Mouse (Mus musculus) left cerebral cortex, adult 2 months (tissue): ENCODE measurements around the gene Fam71e1. TPM values are rescaled to one million over a fixed set of nuclear protein-coding genes. Genes with fewer than 3 reads are reported as not detected.

Experiments used
- DNase-seq, 2 experiments: peaks; one replicate each; pipeline ENCODE4 v3.0.0; 2021 to 2022; ENCODE audit warnings: low spot score in 2 of 2, mixed read lengths in 1 of 2; ENCODE audit errors: extremely low spot score in 1 of 2
- H3K27ac ChIP-seq: fragments of 200-600 bp; 2 replicates; pipeline ENCODE4 v1.8.1; 2022
- H3K4me3 ChIP-seq: fragments of 200-600 bp; 2 replicates; pipeline ENCODE4 v1.8.1; 2022
- CTCF ChIP-seq: fragments of 200-600 bp; IDR thresholded peaks from 2 replicates; pipeline ENCODE4 v1.8.1; 2022; ENCODE audit warnings: antibody characterized with exemption, mild to moderate bottlenecking, moderate library complexity
- intact Hi-C: fragments of 180-260 bp; cut with DNase I; formaldehyde crosslinking; loops from one replicate; pipeline ENCODE4 v1.15.1; 2025
- total RNA-seq, 2 experiments: library from RNA; stranded (reverse); gene quantifications; 2 replicates each; pipeline ENCODE4 v1.2.3; 2021

Gene Fam71e1
- total RNA-seq, 2 experiments from 2014 or later = 15.5 to 21.0 TPM

DNA sequence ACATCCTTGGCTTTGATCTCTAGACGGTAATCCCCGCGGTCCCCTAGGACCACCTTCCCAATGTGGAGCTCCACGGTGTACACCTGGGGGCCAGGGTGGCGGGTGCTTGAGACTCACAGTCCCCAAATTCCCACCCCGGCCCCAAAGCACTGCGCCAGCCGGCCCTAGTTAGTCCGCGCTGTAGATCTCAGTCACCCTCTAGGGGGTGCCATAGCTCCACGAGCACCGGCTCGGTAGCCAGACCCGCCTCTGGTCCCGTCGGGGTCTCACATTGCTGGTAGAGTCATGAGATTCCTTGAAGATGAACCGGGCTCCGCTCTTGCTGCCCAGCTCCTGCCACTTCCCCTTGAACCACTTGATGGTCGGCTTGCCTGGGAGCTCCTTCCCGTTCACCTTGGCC lies 25.3 kb downstream of the Fam71e1 start:
- intact Hi-C loops = loop anchor here (2.0 to 5.0 kb wide), 2 partner anchors 39 to 126 kb away; no protein-coding TSS in a partner anchor
- peak in 1 of 2 experiments; percentile 61 for DNase-seq
- no peak overlapping the region for H3K27ac ChIP-seq
- TF ChIP-seq CTCF = peak; percentile 71
- H3K4me3 ChIP-seq = no peak overlapping the region

DNA sequence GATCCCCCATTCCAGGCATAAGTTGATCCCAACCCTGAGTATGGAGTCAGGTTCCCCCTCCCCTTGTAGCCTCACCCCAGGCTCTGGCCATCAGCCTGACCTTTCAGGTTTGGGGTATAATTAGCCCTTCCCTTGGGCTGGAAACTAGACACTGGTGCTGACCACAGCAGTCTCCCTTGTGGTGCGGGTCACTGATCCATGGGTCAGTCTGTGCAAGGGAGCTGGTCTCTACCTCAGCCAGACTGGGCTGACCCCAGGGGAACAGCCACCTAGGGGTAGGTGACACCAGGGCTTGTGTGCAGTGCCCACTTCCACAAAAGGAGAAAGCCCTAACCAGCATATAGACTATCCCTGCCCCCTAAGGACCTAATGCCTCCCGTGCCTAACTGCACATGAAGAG lies 26.7 kb downstream of the Fam71e1 start:
- DNase-seq = no peak
- TF ChIP-seq CTCF = no peak
- intact Hi-C loops = loop anchor here (5.0 kb wide), 1 partner anchor 124 kb away; no protein-coding TSS in a partner anchor
- no peak overlapping the region for H3K27ac ChIP-seq
- H3K4me3 ChIP-seq = no peak overlapping the region

DNA sequence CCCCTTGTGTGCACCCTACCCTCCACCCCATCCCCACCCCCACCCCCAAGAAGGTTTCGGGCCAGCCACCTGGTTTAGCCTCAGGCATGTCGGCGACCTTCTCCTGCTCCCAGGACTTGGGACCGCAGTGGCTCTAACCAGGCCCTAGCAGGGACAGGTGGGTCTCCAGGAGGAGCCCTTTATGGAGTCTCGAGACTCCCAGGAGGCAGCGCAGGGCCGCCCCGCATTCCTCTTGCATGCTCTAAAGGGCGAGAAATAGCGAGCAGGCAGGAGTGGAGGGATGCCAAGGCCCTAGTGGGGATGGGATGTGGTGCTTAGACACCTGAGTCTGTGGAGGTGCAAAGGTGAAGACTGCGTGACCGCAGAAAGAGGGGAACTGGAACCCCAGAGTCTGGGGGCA lies 28.1 kb downstream of the Fam71e1 start, which contains the start of gene Mybpc2:
TSS of gene Mybpc2 (minus strand) at position 155 of the 400 bp plus-strand sequence.
- Histone ChIP-seq H3K27ac (no peak within 1 kb of the TSS; the same call in 1 of the 2 replicates), H3K4me3 (no peak within 1 kb of the TSS)
- intact Hi-C loops = loop anchor here (5.0 kb wide), 1 partner anchor 123 kb away; no protein-coding TSS in a partner anchor
- TF ChIP-seq CTCF = no peak
- DNase-seq = no peak

DNA sequence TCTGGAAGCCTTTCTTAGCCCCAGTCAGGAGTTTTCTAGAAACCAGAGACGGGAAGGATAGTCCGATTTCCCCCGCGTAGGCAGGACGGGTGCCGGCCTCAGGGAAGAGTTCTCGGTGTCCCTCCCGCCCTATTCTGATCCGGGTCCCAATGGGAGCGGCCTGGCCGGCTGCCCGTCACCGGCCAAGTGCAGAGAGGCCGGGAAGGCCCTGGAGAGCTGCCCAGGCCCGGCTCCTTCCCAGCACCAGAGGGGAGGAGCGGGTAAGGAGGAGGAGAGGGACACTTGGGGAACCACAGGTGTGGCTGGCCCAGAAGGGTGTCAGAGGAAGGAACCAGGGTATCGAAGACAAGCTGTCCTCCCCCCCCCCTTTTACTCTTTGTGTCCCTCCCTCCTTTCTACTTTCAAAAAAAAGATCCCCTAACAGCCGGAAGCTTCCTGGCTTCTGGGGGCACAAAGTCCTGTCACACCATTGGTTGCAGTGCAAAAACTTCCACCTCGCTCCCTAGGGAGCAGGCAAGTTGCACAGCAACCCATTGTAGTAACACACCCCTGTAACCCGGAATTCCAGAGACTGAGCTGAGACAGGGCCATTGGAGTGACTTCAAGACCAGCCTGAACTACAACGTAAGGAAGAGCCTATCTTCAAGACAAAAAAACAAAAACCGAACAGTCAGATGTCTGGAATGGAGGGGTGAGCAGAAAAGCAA lies 28.9 kb downstream of the Fam71e1 start:
- intact Hi-C loops = no loop called here
- H3K4me3 ChIP-seq = no peak overlapping the region
- no peak overlapping the region; the same call in 1 of the 2 replicates for H3K27ac ChIP-seq
- peak; percentile 48 to 49 for DNase-seq
- TF ChIP-seq CTCF = no peak

DNA sequence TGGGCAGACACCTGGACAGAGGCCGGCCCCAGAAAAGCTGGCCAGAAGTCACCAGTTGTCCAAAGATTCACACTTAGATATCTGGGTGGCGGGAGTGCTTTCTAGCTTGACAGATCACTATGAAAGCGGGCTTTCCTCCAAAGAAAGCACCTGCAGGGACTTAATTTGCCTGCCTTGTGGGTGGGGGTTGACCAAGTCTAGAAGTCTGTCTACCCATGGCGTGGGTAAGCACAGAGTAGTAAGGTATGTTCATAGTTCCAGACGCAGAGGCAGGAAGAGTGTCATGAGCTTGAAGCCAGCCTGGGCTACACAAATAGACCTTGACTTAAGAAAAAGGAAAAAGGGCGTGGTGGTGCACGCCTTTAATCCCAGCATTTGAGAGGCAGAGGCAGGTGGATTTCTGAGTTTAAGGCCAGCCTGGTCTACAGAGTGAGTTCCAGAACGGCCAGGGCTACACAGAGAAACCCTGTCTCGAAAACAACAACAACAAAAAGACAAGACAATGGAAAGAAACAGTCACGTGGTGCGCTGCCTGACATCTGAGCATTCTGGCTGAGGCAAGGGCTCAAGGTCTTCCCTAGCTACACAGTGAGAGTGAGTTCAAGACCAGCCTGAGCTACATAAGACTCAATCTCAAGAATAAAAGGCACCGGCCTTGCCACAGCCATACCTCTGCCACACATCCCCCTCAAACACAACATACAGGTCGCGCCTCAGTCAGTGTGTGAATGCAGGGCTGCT lies 30.2 kb downstream of the Fam71e1 start:
- intact Hi-C loops = loop anchor here (2.0 kb wide), 1 partner anchor 22 kb away; the partner anchor contains the start of gene Pold1
- DNase-seq = no peak
- TF ChIP-seq CTCF = no peak
- no peak overlapping the region for H3K4me3 ChIP-seq
- no peak overlapping the region for H3K27ac ChIP-seq

DNA sequence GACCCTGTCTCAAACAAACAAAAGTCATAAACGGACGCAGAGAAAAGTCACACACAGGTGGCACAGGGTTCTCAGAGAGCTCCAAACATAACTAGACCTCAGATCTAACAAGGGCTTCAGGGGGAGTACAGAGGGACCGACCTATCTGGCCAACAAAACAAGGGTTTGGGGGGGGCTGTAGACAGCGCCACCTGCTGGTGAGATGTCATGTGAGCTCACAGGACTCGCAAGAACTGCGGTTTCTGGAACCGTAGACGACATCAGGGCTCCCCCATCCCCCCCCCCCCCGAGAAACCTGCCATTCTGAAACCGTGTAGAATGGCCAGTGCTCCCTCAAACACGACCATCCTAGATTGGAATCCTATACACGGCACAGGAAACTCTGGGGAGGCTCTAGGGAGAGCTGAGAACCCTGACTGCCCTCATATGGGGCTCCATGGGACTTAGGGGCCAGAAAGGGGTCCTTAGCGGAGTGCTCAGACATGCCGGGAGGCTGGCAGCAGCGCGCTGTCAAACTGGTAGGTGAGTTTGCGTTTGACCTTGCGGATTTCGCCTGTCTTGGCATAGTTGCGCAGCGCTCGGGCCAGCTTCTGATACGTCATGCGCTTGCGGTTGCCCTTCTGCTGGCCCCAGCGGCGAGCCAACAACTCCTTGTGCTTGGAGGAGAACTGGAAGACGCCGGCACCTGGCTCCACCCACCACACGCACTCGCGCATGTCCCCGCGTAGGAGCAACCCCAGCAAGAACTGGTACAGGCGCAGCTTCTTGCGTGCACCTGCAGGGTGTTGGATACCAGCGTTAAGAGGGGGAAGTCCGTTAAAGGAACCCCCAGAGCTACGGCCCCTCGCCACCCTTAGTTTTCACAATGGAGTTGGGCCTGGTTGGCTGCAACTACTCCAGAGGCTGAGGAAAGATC lies 31.4 kb downstream of the Fam71e1 start:
- DNase-seq = peak; percentile 76
- TF ChIP-seq CTCF = peak; percentile 85
- Histone ChIP-seq H3K27ac (peak overlapping the region; percentile 93), H3K4me3 (peak overlapping the region; percentile 47)
- intact Hi-C loops = loop anchor here (2.0 kb wide), 1 partner anchor 21 kb away; the partner anchor contains the start of gene Pold1

DNA sequence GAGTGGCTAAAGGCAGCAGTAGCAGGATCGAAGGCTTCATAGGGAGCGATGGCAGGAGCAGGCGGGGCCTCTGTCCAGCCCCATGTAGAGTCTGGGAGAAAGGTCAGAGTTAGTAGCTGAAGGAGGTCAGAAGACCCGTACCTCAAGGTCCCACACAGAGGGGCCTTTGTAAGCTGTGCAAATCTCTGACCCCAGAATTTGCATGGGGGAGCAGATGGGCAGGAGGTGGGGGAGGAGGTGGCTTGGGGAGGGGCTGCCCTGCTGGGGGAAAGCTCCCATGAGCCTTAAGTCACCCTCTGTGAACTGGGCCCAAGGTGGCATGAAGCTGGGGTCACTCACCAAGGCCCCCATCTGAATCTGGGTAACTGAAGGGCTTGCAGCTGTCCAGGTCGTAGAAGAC lies 33.1 kb downstream of the Fam71e1 start:
- no peak for TF ChIP-seq CTCF
- intact Hi-C loops = no loop called here
- H3K27ac ChIP-seq = no peak overlapping the region

DNA sequence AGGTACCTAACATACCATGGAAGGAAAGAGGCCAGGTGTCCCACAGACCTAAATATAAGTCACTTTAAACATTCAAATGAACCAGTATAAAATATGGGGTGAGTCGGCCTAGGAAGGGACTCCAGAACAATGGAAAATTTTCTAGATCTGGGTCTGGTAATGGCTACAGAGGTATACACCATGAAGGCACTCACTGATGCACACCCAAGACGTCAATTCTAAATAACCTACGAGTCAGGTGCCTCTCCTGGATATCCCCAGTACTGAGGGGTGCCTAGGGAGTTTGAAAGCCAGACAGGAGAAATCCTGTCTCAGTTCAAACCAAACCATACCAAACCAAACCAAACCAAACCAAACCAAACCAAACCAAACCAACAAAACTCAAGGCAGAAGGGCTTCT lies 34.1 kb downstream of the Fam71e1 start:
- TF ChIP-seq CTCF = no peak
- intact Hi-C loops = no loop called here

More for the DNA sequence above, 33.1 kb downstream of the Fam71e1 start:
- no peak overlapping the region for H3K4me3 ChIP-seq
- DNase-seq = no peak

DNA sequence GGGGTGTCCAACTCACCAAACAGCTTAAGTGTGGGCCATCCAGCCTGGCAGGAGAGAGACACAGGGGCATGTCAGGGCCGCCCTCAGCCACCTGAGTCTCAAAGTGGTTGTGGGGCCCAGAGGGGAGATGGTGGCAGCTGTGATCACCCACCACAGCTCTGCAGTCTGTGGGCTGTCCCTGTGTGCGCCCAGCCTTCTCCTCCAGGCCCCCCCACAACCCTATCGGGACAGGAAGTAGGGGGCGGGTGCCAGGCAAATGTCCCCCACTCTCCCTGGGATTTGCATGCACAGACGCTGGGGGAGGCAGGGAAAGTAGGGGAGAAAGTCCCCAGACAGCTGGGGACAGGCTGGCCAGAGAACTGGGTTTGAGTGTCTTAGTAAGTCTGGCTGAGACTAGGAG lies 34.8 kb downstream of the Fam71e1 start:
- no peak overlapping the region for H3K27ac ChIP-seq
- intact Hi-C loops = no loop called here
- no peak overlapping the region for H3K4me3 ChIP-seq
- TF ChIP-seq CTCF = no peak
- no peak for DNase-seq

More for the DNA sequence above, 34.1 kb downstream of the Fam71e1 start:
- DNase-seq = no peak
- Histone ChIP-seq H3K27ac (no peak overlapping the region), H3K4me3 (no peak overlapping the region)

DNA sequence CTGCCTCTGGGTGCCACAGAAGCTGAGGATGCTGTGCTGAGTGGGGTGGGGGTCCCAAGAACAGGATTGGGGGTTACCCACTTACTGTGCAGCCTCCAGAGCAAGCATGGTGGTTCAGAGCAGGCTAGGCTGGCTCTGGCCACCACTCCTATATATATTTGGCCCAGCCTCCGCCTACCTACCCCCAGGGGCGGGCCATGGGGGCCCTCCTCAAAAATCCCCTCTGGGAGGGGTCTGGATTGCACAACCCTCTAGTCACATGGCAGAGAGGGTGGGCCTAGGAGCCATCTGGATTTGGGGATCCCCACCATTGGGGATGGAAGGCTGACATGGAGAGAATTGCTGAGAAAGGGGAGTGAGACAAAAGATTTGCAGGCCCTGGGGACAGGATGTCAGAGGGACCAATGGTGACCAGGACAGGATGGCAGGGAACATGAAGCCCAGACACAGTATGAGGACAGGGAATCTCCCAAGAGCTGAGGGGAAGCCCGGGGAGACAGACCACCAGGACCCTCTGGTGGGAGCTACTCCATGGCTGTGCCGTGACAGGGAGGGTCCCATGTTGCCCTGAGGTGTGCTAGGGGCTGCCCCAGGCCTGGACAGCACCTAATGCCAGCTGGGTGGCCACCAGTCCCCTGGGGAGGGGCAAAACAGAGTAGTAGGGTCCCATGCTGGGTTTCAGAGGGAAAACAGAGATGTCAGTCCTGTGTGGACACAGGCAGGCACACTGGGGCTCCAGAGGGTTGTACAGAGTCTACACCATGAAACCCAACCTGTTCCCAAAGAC lies 35.8 kb downstream of the Fam71e1 start, which contains the start of gene Spib:
TSS of gene Spib (minus strand) at position 126 of the 787 bp plus-strand sequence.
- no peak for TF ChIP-seq CTCF
- DNase-seq = no peak

More for the DNA sequence above, 35.8 kb downstream of the Fam71e1 start, which contains the start of gene Spib:
- no peak within 1 kb of the TSS for H3K27ac ChIP-seq
- intact Hi-C loops = no loop called here
- no peak within 1 kb of the TSS for H3K4me3 ChIP-seq
